Mouse (Mus musculus): ENCODE measurements around the gene Enah. TPM values are rescaled to one million over a fixed set of nuclear protein-coding genes. Genes with fewer than 3 reads are reported as not detected.

Enah gene
- polyA plus RNA-seq, 1 experiment = 7.2 TPM

GRCm38 (mm10) chr1:181876656-181877055 lies 143.1 kb downstream of the Enah start:
- H3K27me3 ChIP-seq (ENCODE audit: control insufficient read depth, insufficient read depth, low read length) = no peaks in the 10 kb centered on the region
- TF ChIP-seq CTCF (IDR thresholded peaks at IDR 0.05; ENCODE audit: borderline replicate concordance, control insufficient read depth, extremely low read depth, insufficient read depth, low read length, poor library complexity) = no peak
- TF ChIP-seq POLR2A (IDR thresholded peaks at IDR 0.05; ENCODE audit: control insufficient read depth, extremely low read depth, insufficient read depth, low read length, poor library complexity) = no peak
- 89% methylated on average over 3 of the region's 3 CpGs for WGBS
- H3K36me3 ChIP-seq (ENCODE audit: control insufficient read depth, insufficient read depth, low read length) = no peaks in the 10 kb centered on the region
- H3K4me1 ChIP-seq (replicated peaks; ENCODE audit: control insufficient read depth, insufficient read depth, low read length) = peaks cover 57% of the 10 kb centered on the region
- H3K4me3 ChIP-seq (ENCODE audit: control insufficient read depth, insufficient read depth, low read length) = no peak overlapping the region
- no peak for DNase-seq
- no peak overlapping the region for H3K27ac ChIP-seq (ENCODE audit: control insufficient read depth, insufficient read depth, low read length)

GRCm38 (mm10) chr1:181873086-181873920 lies 146.5 kb downstream of the Enah start:
- Histone ChIP-seq H3K4me3 (ENCODE audit: control insufficient read depth, insufficient read depth, low read length) (no peak overlapping the region), H3K4me1 (replicated peaks; ENCODE audit: control insufficient read depth, insufficient read depth, low read length) (peaks cover 34% of the 10 kb centered on the region), H3K27me3 (ENCODE audit: control insufficient read depth, insufficient read depth, low read length) (no peaks in the 10 kb centered on the region), H3K27ac (ENCODE audit: control insufficient read depth, insufficient read depth, low read length) (peak overlapping the region; percentile 91), H3K36me3 (ENCODE audit: control insufficient read depth, insufficient read depth, low read length) (no peaks in the 10 kb centered on the region)
- 15% methylated on average over 9 of the region's 9 CpGs for WGBS
- TF ChIP-seq CTCF (IDR thresholded peaks at IDR 0.05; ENCODE audit: borderline replicate concordance, control insufficient read depth, extremely low read depth, insufficient read depth, low read length, poor library complexity) (no peak), POLR2A (IDR thresholded peaks at IDR 0.05; ENCODE audit: control insufficient read depth, extremely low read depth, insufficient read depth, low read length, poor library complexity) (no peak)
- peak; percentile 65 for DNase-seq

DNA sequence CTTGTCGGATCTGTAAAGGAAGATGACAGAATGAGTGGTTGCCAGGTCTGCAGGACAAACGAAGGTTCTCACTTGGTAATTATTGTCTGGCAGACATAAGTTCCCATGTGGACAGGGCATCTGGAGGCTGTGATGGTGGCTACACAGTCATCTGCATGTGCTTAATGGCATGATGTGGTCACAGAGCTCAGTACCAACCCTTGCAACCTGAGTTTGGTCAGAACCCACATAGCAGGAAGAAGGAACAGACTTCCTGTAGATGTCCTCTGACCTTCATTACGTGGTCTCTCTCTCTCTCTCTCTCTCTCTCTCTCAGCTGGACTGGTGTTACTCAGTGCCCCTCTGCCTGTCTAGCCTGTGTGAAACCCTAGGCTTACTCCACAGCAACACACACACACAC lies 147.2 kb downstream of the Enah start:
- WGBS = 43% methylated on average over 3 of the region's 3 CpGs
- peak overlapping the region; percentile 91 for H3K27ac ChIP-seq (ENCODE audit: control insufficient read depth, insufficient read depth, low read length)
- no peaks in the 10 kb centered on the region for H3K36me3 ChIP-seq (ENCODE audit: control insufficient read depth, insufficient read depth, low read length)
- H3K4me1 ChIP-seq (replicated peaks; ENCODE audit: control insufficient read depth, insufficient read depth, low read length) = peaks cover 36% of the 10 kb centered on the region
- no peak overlapping the region for H3K4me3 ChIP-seq (ENCODE audit: control insufficient read depth, insufficient read depth, low read length)
- DNase-seq = no peak
- TF ChIP-seq POLR2A (IDR thresholded peaks at IDR 0.05; ENCODE audit: control insufficient read depth, extremely low read depth, insufficient read depth, low read length, poor library complexity) (no peak), CTCF (IDR thresholded peaks at IDR 0.05; ENCODE audit: borderline replicate concordance, control insufficient read depth, extremely low read depth, insufficient read depth, low read length, poor library complexity) (no peak)
- no peaks in the 10 kb centered on the region for H3K27me3 ChIP-seq (ENCODE audit: control insufficient read depth, insufficient read depth, low read length)

DNA sequence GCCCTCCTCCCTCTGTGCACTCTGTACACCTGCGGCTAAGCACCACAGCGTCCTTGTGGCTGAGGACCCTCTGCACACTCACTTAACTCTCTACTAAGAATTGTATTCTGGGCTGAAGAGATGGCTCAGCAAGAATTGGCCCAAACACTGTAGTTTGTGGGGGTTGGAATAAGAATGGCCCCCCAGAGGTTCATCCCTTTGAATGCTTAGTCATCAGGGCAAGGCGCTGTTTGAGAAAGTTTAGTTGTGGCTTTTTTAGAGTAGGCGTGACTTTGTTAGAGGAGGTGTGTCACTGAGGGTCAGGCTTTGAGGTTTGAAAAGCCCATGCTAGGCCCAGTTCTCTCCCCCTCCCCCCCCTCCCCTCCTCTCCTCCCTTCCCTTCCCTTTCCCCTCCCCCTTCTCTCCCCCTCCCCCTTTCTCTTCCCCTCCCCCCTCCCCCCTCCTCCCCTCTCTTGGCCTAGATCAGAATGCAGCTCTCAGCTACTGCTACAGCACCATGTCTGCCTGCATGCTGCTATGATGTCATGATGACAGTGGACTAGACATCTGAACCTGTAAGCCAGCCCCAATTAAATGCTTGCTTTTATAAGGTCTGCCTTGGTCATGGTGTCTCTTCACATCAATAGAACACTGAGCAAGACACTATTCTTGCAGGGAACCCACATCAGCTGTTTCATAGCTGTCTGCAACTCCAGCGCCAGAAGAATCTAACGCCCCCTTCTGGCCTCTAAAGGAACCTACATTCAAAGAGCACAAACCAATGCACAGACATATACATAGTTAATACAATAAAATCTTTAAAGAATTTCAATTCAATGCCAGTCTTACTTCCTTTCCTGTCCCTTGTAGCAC lies 153.1 kb downstream of the Enah start:
- Histone ChIP-seq H3K4me3 (ENCODE audit: control insufficient read depth, insufficient read depth, low read length) (no peak overlapping the region), H3K36me3 (ENCODE audit: control insufficient read depth, insufficient read depth, low read length) (no peaks in the 10 kb centered on the region), H3K4me1 (replicated peaks; ENCODE audit: control insufficient read depth, insufficient read depth, low read length) (peaks cover 58% of the 10 kb centered on the region), H3K27ac (ENCODE audit: control insufficient read depth, insufficient read depth, low read length) (peak overlapping the region; percentile 85), H3K27me3 (ENCODE audit: control insufficient read depth, insufficient read depth, low read length) (no peaks in the 10 kb centered on the region)
- no peak for DNase-seq
- TF ChIP-seq CTCF (IDR thresholded peaks at IDR 0.05; ENCODE audit: borderline replicate concordance, control insufficient read depth, extremely low read depth, insufficient read depth, low read length, poor library complexity) (no peak), POLR2A (IDR thresholded peaks at IDR 0.05; ENCODE audit: control insufficient read depth, extremely low read depth, insufficient read depth, low read length, poor library complexity) (no peak)
- WGBS = 41% methylated on average over 6 of the region's 6 CpGs

GRCm38 (mm10) chr1:181865863-181866216 lies 153.9 kb downstream of the Enah start:
- peak overlapping the region; percentile 85 for H3K27ac ChIP-seq (ENCODE audit: control insufficient read depth, insufficient read depth, low read length)

More at GRCm38 (mm10) chr1:181865863-181866216, 153.9 kb downstream of the Enah start:
- TF ChIP-seq CTCF (IDR thresholded peaks at IDR 0.05; ENCODE audit: borderline replicate concordance, control insufficient read depth, extremely low read depth, insufficient read depth, low read length, poor library complexity) (no peak), POLR2A (IDR thresholded peaks at IDR 0.05; ENCODE audit: control insufficient read depth, extremely low read depth, insufficient read depth, low read length, poor library complexity) (no peak)
- no peak for DNase-seq
- Histone ChIP-seq H3K36me3 (ENCODE audit: control insufficient read depth, insufficient read depth, low read length) (no peaks in the 10 kb centered on the region), H3K4me1 (replicated peaks; ENCODE audit: control insufficient read depth, insufficient read depth, low read length) (peaks cover 67% of the 10 kb centered on the region), H3K27me3 (ENCODE audit: control insufficient read depth, insufficient read depth, low read length) (no peaks in the 10 kb centered on the region), H3K4me3 (ENCODE audit: control insufficient read depth, insufficient read depth, low read length) (no peak overlapping the region)
- 57% methylated on average over 5 of the region's 5 CpGs for whole genome bisulfite sequencing

All from thymus, adult 2 months (tissue).